Mouse (Mus musculus): Measurements from ENCODE around the gene Uap1.
A peak's percentile ranks its signal among the peaks of the same experiment; 100 is the strongest.

Uap1 gene

DNA sequence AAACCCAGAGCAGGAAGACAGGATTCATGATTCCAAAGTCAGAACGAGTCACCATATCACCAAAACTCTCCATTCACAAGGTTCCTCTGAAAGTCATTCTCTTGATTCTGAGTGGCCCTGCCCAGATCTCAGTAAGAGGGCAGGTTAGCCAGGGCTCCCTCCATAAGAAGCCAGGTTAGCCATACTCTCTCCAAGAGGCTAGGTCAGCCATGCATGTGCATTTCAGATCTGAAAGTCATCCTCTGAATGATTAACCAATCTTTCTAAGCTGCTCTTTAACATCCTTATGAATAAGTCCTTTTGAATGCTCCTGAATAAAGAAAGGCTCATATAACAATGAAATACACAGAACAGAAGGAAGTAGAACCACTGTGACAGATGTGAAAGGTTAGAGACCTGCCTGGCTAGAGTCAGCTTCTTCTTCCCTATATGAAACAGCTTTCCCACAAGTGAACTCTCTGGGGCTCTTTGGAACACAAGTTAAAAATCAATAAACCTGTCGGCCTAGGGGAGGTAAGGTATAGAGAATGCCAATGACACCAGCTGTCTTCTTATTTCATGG is 10.6 kb downstream of the Uap1 start:
- no peak for DNase-seq

DNA sequence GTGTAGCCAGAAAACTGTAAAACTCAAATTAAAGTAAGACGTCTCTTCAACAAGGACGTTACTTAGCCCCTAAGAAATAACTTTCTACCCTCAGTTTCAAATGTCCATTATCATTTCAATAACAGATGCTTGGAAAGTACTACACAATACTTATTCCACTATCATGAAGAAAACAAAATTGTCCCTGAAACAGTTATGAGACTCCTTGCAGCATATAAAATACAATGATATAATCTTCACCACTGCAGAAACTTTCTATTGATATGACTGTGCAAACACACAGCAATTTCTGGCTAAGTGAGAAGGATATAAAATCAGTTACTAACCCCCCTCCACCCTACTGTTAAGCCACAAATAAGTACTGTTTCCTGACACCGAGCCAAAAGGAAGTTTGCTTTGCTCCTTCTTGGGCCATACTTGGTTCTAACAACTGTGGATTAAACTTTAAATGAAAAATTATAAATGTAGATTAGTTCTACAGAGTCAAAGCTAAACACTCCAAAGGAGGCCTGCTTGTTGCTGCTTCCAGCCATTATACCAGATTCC is 11.3 kb downstream of the Uap1 start:
- DNase-seq, result peak; percentile 44

DNA sequence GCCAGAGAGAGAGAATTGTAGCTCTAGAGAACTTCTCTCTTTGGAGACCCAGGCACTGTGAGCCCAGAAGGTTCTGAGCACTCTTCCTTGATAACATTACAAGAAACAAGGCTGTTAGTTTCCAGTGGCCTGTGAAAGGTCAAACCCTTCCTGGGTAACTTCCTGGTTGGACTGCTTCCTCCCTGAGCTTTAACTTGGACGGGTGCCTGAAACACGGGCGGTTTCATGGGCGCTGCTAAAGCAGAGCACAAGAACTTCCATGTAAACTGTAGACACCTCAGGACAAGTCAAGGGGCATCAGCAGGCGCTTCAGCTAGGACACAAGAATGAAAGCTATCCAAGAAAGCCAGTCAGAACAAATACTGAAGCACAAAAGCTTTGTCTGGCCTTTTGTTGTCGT is 12.9 kb downstream of the Uap1 start:
- peak; percentile 75 for DNase-seq

DNA sequence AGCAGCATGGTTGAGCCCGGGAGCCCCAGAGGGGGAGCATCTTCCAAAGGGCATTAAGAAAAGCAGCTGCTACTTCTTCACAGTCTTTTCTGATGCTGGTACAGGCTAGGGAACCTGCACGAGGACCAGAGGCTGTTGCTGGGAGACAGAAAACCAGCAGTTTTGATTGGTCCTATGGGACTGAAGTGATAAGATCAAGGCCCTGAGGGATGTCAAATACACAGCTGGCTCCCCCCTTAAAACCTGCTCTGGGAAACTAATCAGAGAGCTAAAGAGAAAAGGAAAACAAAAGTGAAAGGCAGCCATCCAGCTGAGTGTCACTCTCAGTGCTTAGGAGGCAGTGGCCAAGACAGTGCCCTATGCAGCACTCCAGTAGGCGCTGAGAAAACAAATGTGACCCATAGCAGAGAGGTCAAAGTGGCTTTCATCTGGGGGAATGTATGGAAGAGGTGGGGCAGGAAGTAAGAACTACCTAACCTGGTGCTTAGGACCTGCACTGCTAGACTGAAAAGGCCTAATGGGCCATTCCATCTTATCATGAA is 14.3 kb downstream of the Uap1 start:
- no peak for DNase-seq

DNA sequence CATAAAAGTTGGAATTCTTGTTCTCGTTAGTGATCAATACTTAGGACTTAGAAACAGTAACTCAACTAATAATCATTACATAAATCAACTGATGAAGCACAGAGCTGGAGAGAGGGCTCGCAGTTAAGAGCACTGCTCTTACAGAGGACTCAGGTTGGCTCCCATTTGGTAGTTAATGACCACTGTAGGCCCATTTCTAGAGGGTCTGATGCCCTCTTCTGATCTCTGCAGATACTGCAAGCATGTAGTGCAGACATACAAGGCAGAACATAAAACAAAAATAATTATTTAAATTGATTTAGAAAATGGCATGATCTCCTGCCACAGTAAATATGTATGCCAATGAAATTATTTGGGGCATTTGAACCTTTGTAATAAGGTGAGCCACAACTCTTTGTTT is 15.1 kb downstream of the Uap1 start:
- DNase-seq, result no peak

DNA sequence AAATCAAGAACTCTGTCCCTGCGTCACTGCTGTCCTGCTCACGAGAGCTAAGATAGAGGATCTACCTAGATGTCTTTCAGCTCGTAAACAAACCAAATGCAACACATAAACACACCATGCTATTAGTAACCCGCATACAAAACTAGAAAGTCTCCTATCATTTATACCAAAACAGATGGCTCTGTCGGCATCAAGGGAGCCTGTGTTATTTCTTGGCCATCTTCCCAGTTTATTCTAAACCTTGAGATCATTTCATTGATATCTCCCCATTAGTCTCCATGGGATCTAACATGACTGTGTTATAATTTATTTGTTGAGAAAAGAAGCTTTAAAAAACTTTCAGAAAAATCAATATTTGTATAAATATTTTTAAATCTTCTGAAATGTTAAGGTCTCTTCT is 19.0 kb downstream of the Uap1 start:
- DNase-seq, result no peak

DNA sequence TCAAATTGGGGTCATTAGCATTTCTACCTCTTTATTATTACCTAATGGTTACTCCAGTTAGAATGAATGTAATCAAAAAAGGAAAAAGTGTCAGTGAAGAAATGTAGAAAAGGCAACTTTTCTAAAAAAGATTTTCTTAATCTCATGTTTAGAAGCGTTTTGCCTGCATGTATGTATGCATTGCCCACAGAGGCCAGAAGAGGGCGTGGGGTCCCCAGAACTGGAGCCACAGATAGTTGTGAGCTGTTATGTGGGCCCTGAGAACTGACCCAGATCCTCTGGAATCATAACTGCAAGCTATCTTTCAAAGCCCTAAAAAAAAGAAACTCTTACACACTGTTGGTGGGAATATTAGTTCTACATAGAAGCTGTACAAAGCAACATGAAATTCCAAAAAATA is 19.5 kb downstream of the Uap1 start:
- no peak for DNase-seq

DNA sequence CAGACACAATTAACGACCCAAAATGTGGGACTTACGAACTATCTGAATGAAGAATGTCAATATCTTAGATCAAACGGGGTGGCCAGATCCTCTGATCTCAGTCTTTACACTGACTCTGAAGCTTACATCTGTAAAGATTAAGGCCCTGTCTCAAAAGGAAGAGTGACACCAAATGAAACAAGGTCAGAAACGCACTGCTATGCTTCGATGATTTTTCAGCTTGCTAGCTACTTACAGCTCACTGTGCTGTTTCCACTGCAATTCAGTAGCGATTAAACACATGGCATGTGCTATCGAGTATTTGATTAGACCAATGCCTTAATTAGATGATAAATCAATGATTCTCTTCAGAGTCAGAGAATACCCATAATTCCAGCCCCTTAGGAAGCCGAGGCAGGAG is 20.8 kb downstream of the Uap1 start:
- no peak for DNase-seq

DNA sequence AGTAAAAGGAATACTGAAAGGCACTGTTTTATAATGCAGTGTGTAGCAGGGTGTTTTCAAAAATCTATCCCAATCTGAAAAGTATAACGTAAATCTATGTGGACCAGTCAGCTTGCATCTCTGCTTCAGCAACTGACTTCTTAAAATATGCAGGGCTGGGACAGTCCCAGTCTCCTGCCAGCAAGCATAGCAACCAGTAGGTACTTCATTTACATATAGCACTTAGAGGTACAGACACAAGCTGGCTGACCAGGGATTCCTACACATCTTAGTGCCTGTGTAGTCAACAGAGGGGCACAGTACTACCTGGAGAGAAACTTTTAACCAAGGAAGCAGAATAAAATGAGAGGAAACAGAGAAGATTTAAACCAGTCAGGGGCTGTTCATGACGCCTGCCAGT is 22.2 kb downstream of the Uap1 start:
- no peak for DNase-seq

DNA sequence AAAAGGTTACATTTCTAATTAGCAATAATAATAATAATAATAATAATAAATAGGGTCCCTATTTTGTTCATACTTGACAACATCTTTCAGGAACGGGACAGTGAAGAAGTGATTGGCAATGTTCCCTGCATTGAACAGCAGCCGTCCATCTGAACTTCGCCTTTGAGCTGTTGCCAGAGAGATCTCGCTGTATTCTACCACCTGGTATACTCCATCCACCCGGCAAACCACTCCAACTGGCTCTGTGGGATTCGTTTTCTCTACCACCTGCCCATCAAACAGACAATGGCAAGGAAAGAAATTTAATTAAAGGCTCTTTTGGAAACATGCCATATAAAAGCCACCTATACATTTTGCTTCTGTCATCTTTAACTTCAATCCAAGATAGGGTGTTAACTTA is 23.9 kb downstream of the Uap1 start:
- no peak for DNase-seq

DNA sequence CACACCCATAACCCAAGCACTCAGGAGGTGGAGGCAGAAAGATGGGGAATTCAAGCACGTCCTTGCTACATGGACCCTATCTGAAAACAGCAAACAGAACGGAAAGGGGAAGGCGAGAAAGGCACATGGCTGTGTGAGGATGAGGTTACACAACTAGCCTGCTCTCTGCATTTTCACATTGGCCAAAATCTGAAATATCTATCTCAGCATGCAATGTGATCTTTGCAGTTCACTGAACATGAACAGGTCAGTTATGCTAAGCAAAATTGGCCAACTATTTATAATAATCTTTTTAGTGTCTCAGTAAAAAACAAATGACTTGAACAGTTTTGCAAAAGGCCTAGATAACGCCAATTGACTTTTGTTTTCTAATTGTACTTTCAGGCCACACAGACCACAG is 25.0 kb downstream of the Uap1 start:
- peak; percentile 61 for DNase-seq

DNA sequence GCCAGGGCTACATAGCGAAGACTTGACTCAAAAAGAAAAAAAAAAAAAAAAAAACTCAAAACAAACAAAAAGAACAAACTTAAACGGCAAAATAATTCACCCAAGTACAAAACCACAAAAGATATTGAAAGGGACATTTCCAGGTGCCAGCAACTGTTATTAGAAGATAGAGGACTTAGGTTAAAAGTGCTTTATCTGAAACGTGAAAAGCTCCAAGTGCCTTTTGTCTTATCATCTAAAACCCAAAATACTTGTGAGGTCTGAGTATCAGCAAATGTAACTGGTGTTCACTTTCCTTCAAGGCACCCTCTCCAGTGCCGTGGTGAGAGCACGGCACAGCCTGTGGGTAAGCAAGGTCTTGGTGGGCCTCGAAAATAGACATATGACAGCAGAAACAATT is 26.2 kb downstream of the Uap1 start:
- DNase-seq, result no peak

DNA sequence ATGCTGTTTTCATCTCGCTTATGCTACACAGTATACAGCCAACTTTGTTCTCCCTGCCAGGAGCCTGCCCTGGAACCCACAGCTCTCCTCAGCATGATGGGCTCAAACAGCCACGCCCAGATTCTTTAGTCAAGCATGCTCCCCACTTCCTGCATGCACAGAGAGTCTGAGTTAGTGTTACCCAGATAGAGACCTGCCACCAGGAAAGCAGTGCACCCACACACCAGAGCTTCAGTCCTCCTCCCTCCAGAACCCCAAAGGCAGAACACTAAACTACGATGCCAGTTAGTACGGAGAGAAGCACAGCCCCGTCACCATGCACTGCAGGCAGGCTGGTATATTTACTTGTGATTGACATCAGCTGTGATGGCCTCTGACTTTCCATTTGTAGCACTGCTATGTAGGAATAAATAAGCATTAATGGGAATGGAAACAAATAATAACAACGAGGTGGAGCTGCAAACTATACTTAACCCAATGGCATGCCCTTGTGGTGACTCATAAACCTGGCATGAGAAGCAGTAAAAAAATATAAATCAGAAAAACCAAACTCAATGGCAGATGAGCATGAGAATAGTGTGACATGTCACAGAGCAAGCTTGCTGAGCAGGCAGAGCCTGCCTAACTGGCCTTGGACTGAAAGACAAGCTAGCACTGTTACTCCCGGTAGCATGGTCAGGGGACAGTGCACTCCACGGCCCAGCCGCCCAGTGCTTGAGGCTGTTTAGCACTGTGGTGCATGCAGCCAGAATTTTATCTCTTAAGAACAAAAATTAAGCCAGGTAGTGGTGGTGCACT is 26.9 kb downstream of the Uap1 start:
- DNase-seq, result no peak

DNA sequence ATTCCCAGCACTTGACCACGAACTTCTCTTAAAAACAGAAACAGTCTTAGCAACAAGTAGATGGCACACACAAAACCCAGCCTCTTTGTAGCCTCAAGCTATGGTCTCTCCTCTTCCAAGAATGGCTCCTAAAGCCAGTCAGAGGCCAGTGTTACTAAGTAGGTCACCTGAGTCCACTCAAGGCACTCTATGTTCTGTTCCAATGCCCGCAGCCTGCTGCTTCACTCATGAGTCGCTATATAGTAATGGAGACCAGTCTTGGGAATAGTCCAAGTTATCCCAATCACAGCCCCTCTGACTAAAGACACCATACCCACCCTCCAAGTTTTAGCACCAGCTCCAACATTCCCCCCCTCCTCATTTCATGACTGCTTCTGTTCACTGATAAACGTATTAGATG is 29.2 kb downstream of the Uap1 start:
- DNase-seq, result no peak

DNA sequence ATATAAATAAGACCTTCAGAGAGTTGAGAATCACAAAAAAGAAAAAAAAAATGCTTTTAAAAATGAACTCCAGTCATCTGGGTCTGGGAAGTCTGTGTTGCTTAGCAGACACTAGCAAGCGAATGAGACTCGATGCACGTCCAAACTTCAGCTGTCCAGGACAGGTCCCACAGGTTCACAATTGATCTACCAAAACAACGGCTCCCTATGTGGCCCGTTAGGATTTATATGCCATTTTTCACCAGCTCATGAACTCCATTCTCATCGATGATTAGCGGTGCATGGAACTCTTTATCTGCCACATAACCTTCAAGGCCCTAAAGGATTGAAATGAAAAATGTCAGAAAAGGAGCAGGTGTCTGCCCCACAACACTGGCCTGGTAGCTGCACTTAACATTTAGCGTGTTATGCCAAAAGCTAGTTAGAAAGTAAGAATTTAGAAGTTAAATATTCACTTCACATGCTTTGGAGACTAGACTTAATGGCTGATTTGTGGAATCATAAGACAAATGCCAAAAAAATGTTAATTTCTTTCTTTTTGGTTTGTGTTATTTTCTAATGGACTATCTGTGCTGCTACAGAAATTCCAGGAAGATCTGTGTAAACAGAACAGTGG is 32.4 kb downstream of the Uap1 start:
- peak; percentile 75 for DNase-seq

DNA sequence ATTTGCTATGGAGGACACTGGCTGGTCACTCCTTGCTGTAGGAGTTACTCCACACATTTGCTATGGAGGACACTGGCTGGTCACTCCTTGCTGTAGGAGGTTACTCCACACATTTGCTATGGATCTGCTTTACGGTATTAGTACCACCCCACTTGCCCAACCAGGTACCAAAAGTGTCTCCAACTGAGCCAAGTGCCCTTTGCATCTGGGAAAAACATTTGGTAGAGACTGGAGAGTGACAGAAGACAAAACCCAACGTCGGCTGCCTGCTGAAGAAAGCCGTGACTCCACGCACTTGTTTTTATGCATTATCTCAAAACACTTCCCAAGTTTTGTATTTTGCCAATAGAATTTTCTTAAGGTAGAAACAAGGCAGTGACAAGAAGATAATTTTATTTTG is 33.1 kb downstream of the Uap1 start:
- peak; percentile 60 for DNase-seq

DNA sequence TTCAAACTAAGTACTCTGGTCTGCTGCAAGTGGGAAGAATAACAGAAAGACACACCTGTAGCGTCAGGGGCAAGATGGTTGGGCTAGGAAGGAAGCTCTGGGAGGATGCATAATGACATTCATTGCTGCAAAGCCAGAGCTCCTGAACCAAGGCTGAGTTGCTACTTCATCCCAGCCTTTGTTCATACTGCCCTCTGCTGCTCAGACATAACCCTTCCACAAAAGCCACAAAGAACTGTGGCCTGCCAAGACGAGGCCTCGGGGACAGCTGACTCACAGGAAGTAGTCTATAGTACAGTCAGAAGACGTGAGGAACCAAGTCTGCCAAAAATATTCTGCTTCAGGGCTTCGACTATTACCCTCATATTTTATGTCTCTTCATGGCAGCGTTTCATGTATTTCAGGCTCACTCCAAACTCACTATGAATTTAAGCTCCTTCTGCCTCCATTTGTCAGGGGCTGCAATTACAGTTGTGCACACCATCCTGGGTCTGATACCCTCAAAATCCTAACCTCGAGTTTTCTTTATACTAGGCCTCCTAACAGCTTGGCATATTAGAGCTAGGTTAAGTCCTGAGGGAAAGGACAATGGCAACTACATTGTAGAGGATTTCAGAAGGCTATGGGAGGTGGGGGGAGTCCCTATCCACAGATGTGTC is 38.3 kb downstream of the Uap1 start:
- peak; percentile 86 for DNase-seq

DNA sequence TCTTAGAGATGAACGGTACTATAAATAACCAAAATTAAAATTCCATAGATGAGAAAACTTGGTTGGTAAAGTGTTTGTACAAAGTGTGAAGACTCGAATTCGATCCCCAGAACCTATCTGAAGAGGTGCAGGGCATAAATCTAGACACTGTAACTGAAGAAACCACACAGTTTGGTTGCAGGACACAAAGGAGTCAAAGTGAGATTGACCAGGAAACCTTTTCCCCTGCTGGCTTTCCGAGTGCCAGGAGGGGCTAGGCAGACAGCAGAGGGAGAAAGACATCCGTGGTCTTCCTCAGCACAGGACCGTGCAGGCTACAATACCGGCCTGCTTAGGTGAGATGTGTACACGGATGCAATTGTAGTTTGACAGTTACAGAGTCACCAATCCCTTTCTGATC is 40.5 kb downstream of the Uap1 start:
- DNase-seq, result no peak

DNA sequence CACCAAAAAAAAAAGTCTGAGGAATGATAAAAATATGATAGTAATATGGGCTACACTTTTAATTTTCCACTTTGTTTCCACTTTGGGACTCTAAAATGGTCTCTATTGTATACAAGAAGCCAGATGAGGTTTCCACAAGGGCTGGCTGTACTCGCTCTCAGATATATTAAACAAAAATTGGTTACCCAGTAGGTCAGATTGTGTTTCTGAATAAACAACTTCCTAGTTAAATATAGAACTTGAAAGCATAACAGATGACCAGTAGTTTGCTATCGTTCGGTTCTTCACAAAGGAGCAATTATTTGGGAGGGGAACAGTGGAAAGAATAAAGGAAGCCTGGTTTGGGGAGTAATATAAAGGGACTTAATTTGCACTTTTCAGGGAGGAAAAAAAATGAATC is 43.8 kb downstream of the Uap1 start:
- DNase-seq, result peak; percentile 61

DNA sequence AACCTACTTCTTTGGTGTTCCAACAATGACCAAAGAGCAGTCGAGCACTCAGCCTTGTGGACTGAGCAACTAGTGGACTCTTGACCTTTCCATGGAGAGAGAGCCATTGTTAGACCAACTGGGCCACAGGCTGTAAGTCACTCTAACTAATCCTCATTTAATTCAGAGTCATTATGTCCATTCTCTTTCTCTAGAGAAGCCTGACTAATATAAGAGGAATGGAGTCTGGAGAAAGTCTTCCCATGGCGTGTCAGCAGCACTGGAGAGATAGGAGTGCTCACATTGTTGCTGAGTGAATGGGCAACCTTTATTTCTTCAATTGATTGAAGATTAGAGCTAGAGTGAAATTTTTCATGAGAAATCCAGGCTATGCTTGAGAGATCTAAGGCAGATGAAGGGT is 50.1 kb downstream of the Uap1 start:
- DNase-seq, result peak; percentile 42

DNA sequence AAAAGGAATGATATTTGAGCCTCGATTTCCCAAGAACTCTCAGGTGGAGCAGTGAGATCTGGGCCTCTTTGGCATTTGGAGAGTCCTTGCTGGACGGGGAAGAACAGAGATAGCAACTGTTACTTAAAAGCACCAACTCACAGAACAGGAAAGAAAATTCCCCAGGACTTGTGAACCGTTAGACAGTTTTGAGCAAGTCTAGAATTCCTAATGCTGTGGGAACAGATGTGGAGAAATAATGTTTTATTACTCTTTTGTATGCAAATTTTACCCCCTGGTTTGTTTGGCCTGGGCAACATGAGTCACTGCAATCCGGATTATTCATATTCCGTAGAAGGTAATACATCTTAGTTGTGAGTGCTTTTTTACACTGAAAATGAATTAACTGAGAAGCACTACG is 61.1 kb downstream of the Uap1 start:
- no peak for DNase-seq

DNA sequence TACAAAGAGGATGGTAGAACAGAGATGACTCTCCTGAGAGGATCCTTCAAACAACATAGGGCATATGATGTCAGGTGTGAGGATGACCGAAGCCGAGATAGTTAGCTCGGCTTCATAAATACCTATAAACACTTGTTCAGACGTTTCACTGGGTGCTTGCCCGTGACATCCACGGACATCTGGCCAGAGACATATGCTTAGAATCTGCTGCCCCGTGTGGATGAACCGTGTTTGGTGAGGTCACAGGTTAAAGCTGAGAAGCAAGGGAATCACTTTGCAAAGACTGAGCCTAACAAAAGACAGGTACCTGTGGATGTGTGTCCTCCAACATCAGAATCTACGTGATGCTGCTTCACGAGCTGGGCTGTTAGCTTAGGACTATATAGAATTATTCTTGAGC is 62.5 kb downstream of the Uap1 start:
- no peak for DNase-seq

DNA sequence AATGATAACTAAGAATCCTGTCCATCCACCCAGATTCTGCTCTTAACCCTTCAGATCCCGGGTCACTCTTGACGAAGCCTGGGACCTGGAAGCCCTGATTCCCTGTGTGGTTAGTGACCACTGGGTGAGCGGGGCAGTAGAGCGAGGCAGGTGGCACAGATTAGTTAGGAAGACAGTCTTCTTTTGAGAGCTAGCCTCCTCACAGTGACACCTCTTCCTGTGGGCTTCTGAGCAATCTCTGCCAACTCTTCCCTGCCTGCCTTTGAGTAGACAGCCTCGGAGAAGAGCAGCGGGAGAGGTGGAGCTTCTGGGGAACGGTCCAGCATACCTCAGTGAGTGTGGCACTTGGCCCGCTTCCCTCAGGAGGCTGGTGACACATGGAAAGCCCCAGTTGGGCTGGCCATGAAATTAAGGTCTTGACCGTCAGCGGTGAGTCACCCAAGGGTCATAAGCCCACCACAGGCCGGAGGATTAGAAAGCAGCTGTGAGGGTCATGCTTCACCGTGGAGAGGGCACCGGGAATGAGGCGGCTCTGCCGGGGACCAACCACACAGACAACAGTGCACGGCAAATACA is 63.0 kb downstream of the Uap1 start:
- no peak for DNase-seq

Measured in kidney, adult 9 months (tissue).